Comparison of ENCODE assay signal across 11 mouse cellular contexts in the genomic region with DNA sequence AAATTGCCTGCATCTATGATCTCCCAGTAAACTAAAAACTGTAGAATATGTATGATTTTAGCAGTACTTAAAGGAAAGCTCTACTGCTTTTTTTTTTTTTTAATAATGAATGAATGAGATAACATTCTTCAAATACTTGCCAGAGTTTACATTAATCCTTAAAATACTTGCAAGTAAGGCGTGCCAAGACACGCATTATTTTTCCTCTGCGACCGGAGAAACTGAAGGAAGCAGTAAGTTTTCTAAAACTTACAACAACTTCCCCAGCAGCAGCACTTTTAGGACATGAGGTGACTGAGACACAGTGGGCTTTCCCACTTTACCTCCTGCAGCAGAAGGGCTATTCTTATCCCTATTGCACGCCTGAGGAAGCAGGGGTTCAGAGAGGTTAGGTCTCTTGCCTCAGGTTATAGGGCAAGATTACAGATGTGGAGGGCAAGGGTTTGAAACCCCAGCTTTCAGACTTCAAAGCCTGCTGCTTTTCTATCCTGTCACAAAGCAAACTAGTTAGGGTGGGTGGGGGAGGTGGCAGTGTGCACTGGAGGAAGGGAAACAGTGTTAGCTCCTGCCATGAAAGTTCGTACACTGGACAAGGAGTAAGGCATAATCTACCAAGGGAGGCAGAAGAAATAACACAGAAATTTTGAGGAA.
DNase-seq lines count a peak whose midpoint lies in the region; ATAC-seq lines count a peak whose summit lies in the region.
"Had no signal": no experiment of that assay in that cellular context is flagged by ENCODE, and none has a peak within 500 bp of the region (broad histone marks: within the 10 kb centered on the region; RNA-seq: fewer than 3 reads in every experiment).

No protein-coding gene starts in this region.

- H3K27ac ChIP-seq in heart, embryonic 14.5 days (replicated peaks in 1 of 2; ENCODE audit: control insufficient read depth in 1 of 2, insufficient read depth in 1 of 2, low read depth in 2 of 2, low read length in 2 of 2) = peak overlapping the region; percentile 15 to 63
- H3K27ac ChIP-seq in lung, embryonic 16.5 days (ENCODE audit: low read length) = peak overlapping the region; percentile 79
- peak overlapping the region; percentile 57 for H3K27ac ChIP-seq in embryonic facial prominence, embryonic 10.5 days (replicated peaks)
- H3K27ac ChIP-seq in limb, embryonic 15.5 days = 0 out of 2 replicates have a peak overlapping the region, but pooled peaks have one; percentile 47
- H3K27ac ChIP-seq: layer of hippocampus, adult 2 months had no signal

- H3K27me3 ChIP-seq in heart, embryonic 14.5 days (ENCODE audit: control insufficient read depth, insufficient read depth, low read length) = no peaks in the 10 kb centered on the region
- no peaks in the 10 kb centered on the region for H3K27me3 ChIP-seq in lung, embryonic 16.5 days (ENCODE audit: control insufficient read depth, insufficient read depth, low read depth, low read length)
- H3K27me3 ChIP-seq in embryonic facial prominence, embryonic 10.5 days (replicated peaks; ENCODE audit: low read depth, poor library complexity, severe bottlenecking) = no peaks in the 10 kb centered on the region
- no peaks in the 10 kb centered on the region for H3K27me3 ChIP-seq in limb, embryonic 15.5 days

- H3K36me3 ChIP-seq in heart, embryonic 14.5 days (ENCODE audit: control insufficient read depth, insufficient read depth, low read length) = no peaks in the 10 kb centered on the region
- no peaks in the 10 kb centered on the region for H3K36me3 ChIP-seq in lung, embryonic 16.5 days (ENCODE audit: control insufficient read depth, insufficient read depth, low read length)
- 0 out of 2 replicates have a peak, but pooled peaks cover 1% of the 10 kb centered on the region for H3K36me3 ChIP-seq in embryonic facial prominence, embryonic 10.5 days (replicated peaks)
- no peaks in the 10 kb centered on the region for H3K36me3 ChIP-seq in limb, embryonic 15.5 days

- no peak overlapping the region for H3K4me3 ChIP-seq in heart, embryonic 14.5 days (ENCODE audit: control insufficient read depth in 1 of 2, insufficient read depth in 1 of 2, low read depth in 1 of 2, low read length in 2 of 2)
- H3K4me3 ChIP-seq in lung, embryonic 16.5 days (ENCODE audit: low read length) = no peak overlapping the region
- peak overlapping the region; percentile 6; the same call in 1 of the 2 replicates for H3K4me3 ChIP-seq in embryonic facial prominence, embryonic 10.5 days
- H3K4me3 ChIP-seq in limb, embryonic 15.5 days = no peak overlapping the region
- H3K4me3 ChIP-seq: layer of hippocampus, adult 2 months; myocyte had no signal

- no peak for ATAC-seq in heart, embryonic 14.5 days (ENCODE audit: insufficient number of reproducible peaks, insufficient read depth, low FRiP score, low read depth)
- peak; percentile 52 for ATAC-seq in lung, embryonic 16.5 days (ENCODE audit: low read depth)
- no peak for ATAC-seq in limb, embryonic 15.5 days (ENCODE audit: insufficient number of reproducible peaks, low FRiP score, low TSS enrichment, low read depth)

- intact Hi-C loops in heart, postnatal 36 days (cut with DNase I) = no loop called here

- peaks cover 4 to 10% of the 10 kb centered on the region in 2 experiments; a peak in 3 of 4 replicates for H3K4me1 ChIP-seq in heart, embryonic 14.5 days (ENCODE audit: control insufficient read depth in 2 of 2, insufficient read depth in 2 of 2, low read length in 2 of 2)
- peaks cover 6% of the 10 kb centered on the region for H3K4me1 ChIP-seq in lung, embryonic 16.5 days (replicated peaks; ENCODE audit: control insufficient read depth, insufficient read depth, low read length)
- H3K4me1 ChIP-seq in embryonic facial prominence, embryonic 10.5 days = peaks cover 22% of the 10 kb centered on the region
- H3K4me1 ChIP-seq in limb, embryonic 15.5 days = peaks cover 4% of the 10 kb centered on the region; the same call in 1 of the 2 replicates

- WGBS in heart, embryonic 14.5 days = 32% methylated on average over 6 of the region's 6 CpGs
- WGBS in lung, embryonic 16.5 days = 10% methylated on average over 6 of the region's 6 CpGs
- 22% methylated on average over 6 of the region's 6 CpGs for WGBS in embryonic facial prominence, embryonic 10.5 days
- 23% methylated on average over 6 of the region's 6 CpGs for WGBS in limb, embryonic 15.5 days

- DNase-seq in heart, postnatal 36 days = no peak
- no peak for DNase-seq in lung, postnatal 14 days
- DNase-seq in embryonic facial prominence, embryonic 10.5 days (ENCODE audit: low spot score) = peak; percentile 53
- no peak for DNase-seq in cerebellum, postnatal 14 days
- DNase-seq in adrenal gland, adult 8-10 months = no peak
- DNase-seq: adrenal gland, postnatal 10 days had no signal

- H3K4me2 ChIP-seq in heart, embryonic 14.5 days (ENCODE audit: low read length) = no peak overlapping the region
- H3K4me2 ChIP-seq in lung, embryonic 16.5 days (ENCODE audit: low read depth, low read length) = peak overlapping the region; percentile 31; the same call in 1 of the 2 replicates
- no peak overlapping the region for H3K4me2 ChIP-seq in limb, embryonic 15.5 days

- H3K9me3 ChIP-seq in heart, embryonic 14.5 days (ENCODE audit: control insufficient read depth, low read length) = no peaks in the 10 kb centered on the region
- H3K9me3 ChIP-seq in lung, embryonic 16.5 days (ENCODE audit: control insufficient read depth, low read length) = no peaks in the 10 kb centered on the region
- H3K9me3 ChIP-seq in embryonic facial prominence, embryonic 10.5 days = 0 out of 2 replicates have a peak, but pooled peaks cover 2% of the 10 kb centered on the region
- no peaks in the 10 kb centered on the region for H3K9me3 ChIP-seq in limb, embryonic 15.5 days

- H3K9ac ChIP-seq in heart, embryonic 14.5 days (ENCODE audit: low read length) = peak overlapping the region; percentile 10; the same call in 1 of the 2 replicates
- peak overlapping the region; percentile 33; the same call in 1 of the 2 replicates for H3K9ac ChIP-seq in lung, embryonic 16.5 days (ENCODE audit: low read length)
- no peak overlapping the region for H3K9ac ChIP-seq in limb, embryonic 15.5 days
